Mouse (Mus musculus): ENCODE results near the gene Gm3164. TPM values are rescaled to one million over a fixed set of nuclear protein-coding genes. Genes with fewer than 3 reads are reported as not detected.
"Not testable (repeated sequence)": the region's sequence is repeated elsewhere in the genome, so short reads cannot be mapped to it uniquely, and the experiment has no call there.

Gm3164 gene
- polyA plus RNA-seq, 1 experiment from 2014 or later: 8.9 TPM

GRCm38 (mm10) chr14:4401245-4401644 lies 14.0 kb upstream of the Gm3164 start:
- H3K4me1 ChIP-seq (ENCODE audit: control insufficient read depth, insufficient read depth, low read length); H3K27me3 ChIP-seq (ENCODE audit: control insufficient read depth, insufficient read depth, low read length); H3K27ac ChIP-seq (ENCODE audit: low read depth, low read length); H3K36me3 ChIP-seq (ENCODE audit: control insufficient read depth, insufficient read depth, low read length); H3K4me2 ChIP-seq (ENCODE audit: low read depth, low read length); ATAC-seq (ENCODE audit: low read depth); H3K9ac ChIP-seq (replicated peaks; ENCODE audit: low read depth, low read length); H3K4me3 ChIP-seq (ENCODE audit: low read depth, low read length); H3K9me3 ChIP-seq (ENCODE audit: control insufficient read depth, low read length): not testable (repeated sequence)
- 71% methylated on average over 5 of the region's 5 CpGs for WGBS

- not testable (repeated sequence) for H3K4me1 ChIP-seq (ENCODE audit: control insufficient read depth, insufficient read depth, low read length); ATAC-seq (ENCODE audit: low read depth); H3K9me3 ChIP-seq (ENCODE audit: control insufficient read depth, low read length); H3K27ac ChIP-seq (ENCODE audit: low read depth, low read length); H3K27me3 ChIP-seq (ENCODE audit: control insufficient read depth, insufficient read depth, low read length); H3K4me3 ChIP-seq (ENCODE audit: low read depth, low read length); H3K9ac ChIP-seq (replicated peaks; ENCODE audit: low read depth, low read length); H3K4me2 ChIP-seq (ENCODE audit: low read depth, low read length); H3K36me3 ChIP-seq (ENCODE audit: control insufficient read depth, insufficient read depth, low read length)
Measured at GRCm38 (mm10) chr14:4403840-4404239, 11.4 kb upstream of the Gm3164 start.

DNA sequence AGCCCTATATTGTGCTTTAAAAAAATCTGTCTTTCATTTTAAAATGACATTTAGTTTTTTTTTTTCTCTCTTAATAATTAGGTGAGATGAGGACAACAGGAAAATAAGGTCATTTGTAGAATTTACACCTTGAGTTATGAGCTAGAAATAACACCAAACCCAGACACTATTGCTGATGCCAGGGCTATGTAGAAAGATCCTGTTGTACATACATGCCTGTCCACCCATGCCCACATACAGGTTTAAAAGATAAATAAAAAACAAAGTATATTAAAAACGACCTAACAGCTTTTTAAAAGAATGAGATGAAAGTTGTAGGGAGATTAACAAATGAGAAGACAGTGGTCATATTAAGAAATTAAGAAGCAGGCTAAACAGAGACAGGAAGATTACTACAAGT lies 5.3 kb upstream of the Gm3164 start:
- not testable (repeated sequence) for H3K9ac ChIP-seq (replicated peaks; ENCODE audit: low read depth, low read length); H3K27ac ChIP-seq (ENCODE audit: low read depth, low read length); ATAC-seq (ENCODE audit: low read depth); H3K27me3 ChIP-seq (ENCODE audit: control insufficient read depth, insufficient read depth, low read length); H3K36me3 ChIP-seq (ENCODE audit: control insufficient read depth, insufficient read depth, low read length); H3K4me3 ChIP-seq (ENCODE audit: low read depth, low read length); H3K4me2 ChIP-seq (ENCODE audit: low read depth, low read length); H3K4me1 ChIP-seq (ENCODE audit: control insufficient read depth, insufficient read depth, low read length); H3K9me3 ChIP-seq (ENCODE audit: control insufficient read depth, low read length)
- 57% methylated on average over 1 of the region's 1 CpGs for WGBS

DNA sequence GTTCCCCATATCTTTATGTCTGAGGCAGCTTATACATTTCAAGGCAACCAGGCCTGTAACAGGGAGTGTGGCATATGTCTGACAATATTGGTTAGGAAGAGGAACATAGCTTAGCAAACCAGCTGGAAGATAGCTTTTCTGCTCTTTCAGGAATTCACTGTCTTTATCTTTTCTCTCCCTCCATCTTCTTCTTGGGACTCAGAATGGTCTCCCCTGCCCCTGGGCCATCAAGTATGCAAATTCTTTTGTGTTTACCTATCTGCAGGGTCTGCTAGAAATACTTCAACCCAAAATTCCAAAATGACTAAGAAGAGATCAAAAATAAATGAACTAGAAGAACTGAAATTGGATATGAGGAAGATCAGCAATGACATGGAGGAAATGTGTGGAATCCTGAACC lies 15.4 kb downstream of the Gm3164 start, which contains the start of gene Gm3173:
Gene Gm3173 (plus strand): TSS at position 301 of the 400 bp plus-strand sequence.
- not testable (repeated sequence) for H3K4me3 ChIP-seq (ENCODE audit: low read depth, low read length); H3K4me1 ChIP-seq (ENCODE audit: control insufficient read depth, insufficient read depth, low read length); H3K27ac ChIP-seq (ENCODE audit: low read depth, low read length); H3K9ac ChIP-seq (replicated peaks; ENCODE audit: low read depth, low read length); ATAC-seq (ENCODE audit: low read depth); H3K36me3 ChIP-seq (ENCODE audit: control insufficient read depth, insufficient read depth, low read length); H3K9me3 ChIP-seq (ENCODE audit: control insufficient read depth, low read length); H3K27me3 ChIP-seq (ENCODE audit: control insufficient read depth, insufficient read depth, low read length); H3K4me2 ChIP-seq (ENCODE audit: low read depth, low read length)

DNA sequence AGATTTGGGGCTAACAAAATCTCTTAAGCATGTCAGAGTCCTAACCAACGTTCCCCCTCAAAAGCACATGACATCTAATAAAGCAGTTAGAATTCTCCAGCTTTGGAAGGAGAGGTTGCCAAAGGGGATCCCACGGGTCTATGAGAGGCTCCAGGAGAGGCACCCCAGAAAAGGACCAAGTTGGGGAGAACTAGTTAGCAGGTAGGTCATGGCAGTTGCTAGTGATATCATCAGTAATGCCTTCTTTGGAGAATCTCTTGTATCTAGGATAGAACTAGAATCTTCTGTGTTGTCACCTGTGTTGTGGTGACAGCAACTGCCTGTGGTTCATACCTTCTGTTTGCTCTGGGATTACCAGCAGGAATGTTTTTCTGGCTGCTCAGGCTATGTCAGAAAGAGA lies 66.2 kb downstream of the Gm3164 start, which contains the start of gene Gm3182:
Gene Gm3182 (plus strand): TSS at position 301 of the 400 bp plus-strand sequence.
- no CpG with 5 or more reads among the region's 2 CpGs for WGBS
- ATAC-seq (ENCODE audit: low read depth); H3K36me3 ChIP-seq (ENCODE audit: control insufficient read depth, insufficient read depth, low read length): not testable (repeated sequence)

More for the DNA sequence above, 66.2 kb downstream of the Gm3164 start, which contains the start of gene Gm3182:
- not testable (repeated sequence) for H3K9ac ChIP-seq (replicated peaks; ENCODE audit: low read depth, low read length); H3K27me3 ChIP-seq (ENCODE audit: control insufficient read depth, insufficient read depth, low read length); H3K4me3 ChIP-seq (ENCODE audit: low read depth, low read length); H3K27ac ChIP-seq (ENCODE audit: low read depth, low read length); H3K4me1 ChIP-seq (ENCODE audit: control insufficient read depth, insufficient read depth, low read length); H3K4me2 ChIP-seq (ENCODE audit: low read depth, low read length); H3K9me3 ChIP-seq (ENCODE audit: control insufficient read depth, low read length)

Other genes starting within 250 kb of the Gm3164 start
- gene Gm2974, start 232.9 kb upstream of the Gm3164 start, polyA plus RNA-seq (2014; fragmentation: Nextera tagmentation; extraction: Ambion mirVana): 9.9 and 12.7 TPM in 2 replicates
- gene Gm3138, start 165.8 kb upstream of the Gm3164 start, polyA plus RNA-seq (2014; fragmentation: Nextera tagmentation; extraction: Ambion mirVana): not detected in 2 replicates
- gene Gm3149, start 98.2 kb upstream of the Gm3164 start, polyA plus RNA-seq (2014; fragmentation: Nextera tagmentation; extraction: Ambion mirVana): not detected in 2 replicates
- gene 2610042L04Rik, start 80.7 kb upstream of the Gm3164 start, polyA plus RNA-seq (2014; fragmentation: Nextera tagmentation; extraction: Ambion mirVana): 5.6 and 8.5 TPM in 2 replicates
- gene Gm3159, start 17.9 kb upstream of the Gm3164 start, polyA plus RNA-seq (2014; fragmentation: Nextera tagmentation; extraction: Ambion mirVana): not detected in 2 replicates
- 1.2 and 3.9 TPM in 2 replicates for gene Gm3173, start 15.5 kb downstream of the Gm3164 start, polyA plus RNA-seq (2014; fragmentation: Nextera tagmentation; extraction: Ambion mirVana)
- not detected in 2 replicates for gene Gm3182, start 66.3 kb downstream of the Gm3164 start, polyA plus RNA-seq (2014; fragmentation: Nextera tagmentation; extraction: Ambion mirVana)
- gene Gm3047, start 140.0 kb downstream of the Gm3164 start, polyA plus RNA-seq (2014; fragmentation: Nextera tagmentation; extraction: Ambion mirVana): not detected in 2 replicates
- gene Gm8159, start 216.9 kb downstream of the Gm3164 start, polyA plus RNA-seq (2014; fragmentation: Nextera tagmentation; extraction: Ambion mirVana): not detected in 2 replicates
- gene Gm3239, start 248.7 kb downstream of the Gm3164 start, polyA plus RNA-seq (2014; fragmentation: Nextera tagmentation; extraction: Ambion mirVana): 0.89 and 2.1 TPM in 2 replicates